Mouse (Mus musculus) small intestine, adult 2 months (tissue): ENCODE measurements around the gene Plod1. TPM values are rescaled to one million over a fixed set of nuclear protein-coding genes. Genes with fewer than 3 reads are reported as not detected.

ENCODE experiments used
- H3K27ac ChIP-seq: fragments of 200-500 bp; 2 replicates; pipeline ENCODE4 v1.5.1; 2012; ENCODE audit warnings: low read depth, low read length, control low read depth, inconsistent platforms; ENCODE audit not compliant: insufficient read depth
- H3K27me3 ChIP-seq: fragments of 200-500 bp; 2 replicates; pipeline ENCODE4 v1.6.1; 2012; ENCODE audit warnings: mild to moderate bottlenecking, moderate library complexity, low read length, inconsistent platforms; ENCODE audit not compliant: control insufficient read depth, insufficient read depth
- H3K36me3 ChIP-seq: fragments of 200-500 bp; 2 replicates; pipeline ENCODE4 v1.6.1; 2012; ENCODE audit warnings: mild to moderate bottlenecking, low read length, control low read depth, inconsistent platforms; ENCODE audit not compliant: control insufficient read depth, insufficient read depth
- H3K4me1 ChIP-seq: fragments of 200-500 bp; 2 replicates; pipeline ENCODE4 v1.6.1; 2012; ENCODE audit warnings: low read length, inconsistent platforms, mixed read lengths; ENCODE audit not compliant: control insufficient read depth, insufficient read depth, insufficient read length
- H3K4me3 ChIP-seq: fragments of 200-500 bp; 2 replicates; pipeline ENCODE4 v1.5.1; 2012; ENCODE audit warnings: low read depth, mild to moderate bottlenecking, control low read depth, inconsistent platforms, low read length, moderate library complexity
- CTCF ChIP-seq: fragments of 200-500 bp; IDR thresholded peaks from 2 replicates; pipeline ENCODE4 v1.5.1; 2012; ENCODE audit warnings: low read depth, mild to moderate bottlenecking, control low read depth, inconsistent platforms, low read length, moderate library complexity, mixed read lengths; ENCODE audit not compliant: insufficient replicate concordance, insufficient read length; ENCODE audit errors: extremely low read depth
- POLR2A ChIP-seq: fragments of 200-500 bp; IDR thresholded peaks from 2 replicates; pipeline ENCODE4 v1.6.1; 2012; ENCODE audit warnings: low read depth, mild to moderate bottlenecking, control low read depth, inconsistent platforms, low read length, moderate library complexity
- WGBS: fragments of 180-500 bp; shearing (Covaris S2); methylation state at CpG from one replicate; pipeline ENCODE4 v1.1.7; 2018; 5-methylcytosine and 5-hydroxymethylcytosine counted together
- polyA plus RNA-seq: library from polyadenylated mRNA; depleted of rRNA; stranded (reverse); fragments of >200 nt; gene quantifications from 2 replicates; pipeline ENCODE4 v1.2.3, GENCODE M21; 2012

Gene Plod1
- polyA plus RNA-seq, 1 experiment = 18.8 TPM

DNA sequence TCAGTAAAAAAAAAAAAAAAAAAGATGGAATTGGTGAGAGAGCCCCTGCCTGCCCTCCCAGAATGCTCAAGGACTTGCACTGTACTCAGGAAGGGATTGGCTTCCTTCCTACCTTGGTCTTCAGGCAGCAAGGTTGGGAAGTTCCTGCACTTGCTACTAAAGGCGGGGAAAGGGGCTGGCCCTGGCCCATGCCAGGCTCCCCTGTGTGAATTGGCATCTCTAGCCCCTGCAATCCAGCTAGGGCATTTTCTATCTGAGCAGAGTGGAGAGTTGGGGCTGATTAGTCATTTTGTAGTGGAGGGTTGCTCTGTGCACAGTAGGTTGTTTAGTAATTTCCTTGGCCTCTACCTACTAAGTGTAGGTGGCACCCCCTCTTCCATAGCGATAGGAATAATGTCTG, 32.2 kb upstream of the Plod1 start:
- 75% methylated on average over 2 of the region's 2 CpGs for WGBS
- Histone ChIP-seq H3K27me3 (no peaks in the 10 kb centered on the region; the same call in 1 of the 2 replicates), H3K4me1 (no peaks in the 10 kb centered on the region), H3K36me3 (no peaks in the 10 kb centered on the region), H3K27ac (no peak overlapping the region), H3K4me3 (no peak overlapping the region)
- no peak for TF ChIP-seq CTCF
- TF ChIP-seq POLR2A = no peak

DNA sequence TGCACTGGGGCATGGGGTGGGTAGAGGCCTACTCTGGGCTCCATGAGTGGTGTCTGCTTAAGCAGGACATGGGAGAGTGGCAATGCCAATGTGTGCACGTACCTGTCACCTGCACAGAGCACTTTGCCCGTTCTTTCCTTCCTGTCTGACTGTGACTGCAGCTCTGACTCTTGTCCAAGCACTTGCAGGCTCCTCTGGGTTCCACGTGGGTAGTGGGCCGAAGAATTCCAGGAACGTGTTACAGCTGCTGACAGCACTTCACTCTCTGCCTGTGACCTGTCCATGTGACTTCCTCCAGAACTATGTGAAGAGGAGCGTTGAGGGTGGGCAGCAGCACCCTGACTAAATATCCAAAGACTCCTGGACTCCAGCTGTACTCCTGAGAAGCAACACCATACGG, 29.1 kb upstream of the Plod1 start:
- no peak for TF ChIP-seq POLR2A
- no peak for TF ChIP-seq CTCF
- 54% methylated on average over 7 of the region's 7 CpGs for WGBS

DNA sequence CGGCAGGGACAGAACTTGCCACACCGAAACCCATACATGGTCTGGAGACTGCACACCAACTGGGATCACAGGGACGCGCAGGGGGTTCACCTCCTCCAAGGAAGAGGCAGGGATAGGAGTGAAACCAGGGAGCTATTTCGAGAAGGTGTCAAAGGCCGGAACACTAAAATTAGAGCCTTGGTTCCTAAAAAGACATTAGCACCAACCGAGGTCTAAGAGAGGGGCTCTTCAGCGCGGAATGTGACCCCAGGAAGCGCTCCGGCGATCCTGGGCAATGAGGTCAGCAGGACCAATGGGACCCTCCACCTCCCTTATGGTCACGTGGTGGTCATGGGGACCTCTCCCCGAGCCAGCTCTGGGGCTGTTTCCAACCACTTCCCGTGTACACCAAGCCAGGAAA, 27.1 kb upstream of the Plod1 start:
- H3K36me3 ChIP-seq = no peaks in the 10 kb centered on the region
- no peak overlapping the region for H3K4me3 ChIP-seq
- TF ChIP-seq CTCF = no peak
- TF ChIP-seq POLR2A = no peak
- no peaks in the 10 kb centered on the region for H3K4me1 ChIP-seq
- no peak overlapping the region for H3K27ac ChIP-seq
- WGBS = 84% methylated on average over 15 of the region's 15 CpGs
- H3K27me3 ChIP-seq = no peaks in the 10 kb centered on the region; the same call in 1 of the 2 replicates

More for the DNA sequence above, 29.1 kb upstream of the Plod1 start:
- Histone ChIP-seq H3K36me3 (no peaks in the 10 kb centered on the region), H3K27ac (no peak overlapping the region), H3K27me3 (no peaks in the 10 kb centered on the region; the same call in 1 of the 2 replicates), H3K4me3 (no peak overlapping the region), H3K4me1 (no peaks in the 10 kb centered on the region)

DNA sequence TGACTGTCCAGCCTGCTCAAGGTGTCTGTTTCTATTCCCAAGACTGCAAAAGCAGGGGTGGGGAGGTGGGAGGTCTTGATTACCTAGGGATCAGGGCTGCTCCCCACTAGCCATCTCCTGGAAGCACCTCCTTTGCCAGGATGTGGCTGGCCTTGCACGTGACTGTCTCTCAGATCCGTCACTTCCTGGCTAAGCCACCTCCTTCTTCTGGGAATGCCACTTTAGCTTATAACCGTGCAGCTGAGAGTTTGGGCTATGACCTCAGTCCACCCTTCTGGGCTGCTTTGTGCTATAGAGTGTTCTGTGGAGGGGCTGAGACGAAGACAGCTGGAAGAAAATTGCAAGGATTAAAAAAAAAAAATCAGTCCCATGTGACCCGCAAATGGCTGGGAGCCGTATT, 26.2 kb upstream of the Plod1 start:
- TF ChIP-seq CTCF (no peak), POLR2A (no peak)
- no peak overlapping the region for H3K27ac ChIP-seq
- no peaks in the 10 kb centered on the region for H3K36me3 ChIP-seq
- 47% methylated on average over 6 of the region's 6 CpGs for WGBS
- H3K4me3 ChIP-seq = no peak overlapping the region
- H3K4me1 ChIP-seq = no peaks in the 10 kb centered on the region
- H3K27me3 ChIP-seq = no peaks in the 10 kb centered on the region; the same call in 1 of the 2 replicates

DNA sequence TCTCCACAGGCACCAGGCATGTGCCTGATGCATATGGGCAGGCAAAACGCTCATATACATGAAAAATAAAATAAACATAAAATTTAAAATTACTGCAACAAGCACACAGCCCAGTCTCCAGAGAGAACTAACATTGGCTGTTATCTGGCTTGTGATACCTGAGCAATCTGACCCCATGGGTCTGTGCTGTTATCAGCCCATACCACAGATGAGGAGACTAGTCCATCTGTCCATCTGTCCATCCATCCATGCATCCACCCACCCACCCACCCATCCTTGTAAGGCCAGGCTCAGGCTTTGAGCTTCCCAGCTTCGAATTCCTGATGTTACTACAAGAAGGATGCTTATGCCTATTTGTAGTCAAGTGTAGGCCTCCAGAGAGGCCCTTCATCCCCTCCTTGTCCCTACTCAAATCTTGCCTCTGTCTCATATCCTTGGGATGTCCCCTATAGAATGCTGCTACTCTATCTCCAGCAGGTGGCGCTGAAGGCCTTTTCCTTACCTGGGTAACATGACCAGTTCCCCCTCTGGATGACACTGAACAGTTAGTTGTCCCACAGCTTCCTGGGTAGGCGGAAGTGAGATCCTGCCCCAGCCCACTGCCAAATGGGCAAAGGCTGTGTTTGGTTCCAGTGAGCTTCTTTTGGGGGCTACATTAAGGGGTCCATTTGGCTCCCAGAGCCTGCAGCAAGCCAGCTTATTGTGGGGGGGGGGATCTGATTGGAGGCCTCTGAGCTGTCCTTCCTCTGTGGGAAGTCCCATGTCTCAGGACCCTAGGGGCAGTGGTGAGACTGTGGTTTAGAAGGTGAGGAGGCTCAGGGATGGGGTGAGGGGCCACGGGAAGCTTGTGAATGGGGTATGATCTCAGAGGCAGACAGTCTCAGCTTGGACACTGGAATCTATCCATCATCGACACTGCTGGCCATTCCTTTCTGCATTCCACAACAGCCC, 23.6 kb upstream of the Plod1 start:
- whole genome bisulfite sequencing = 28% methylated on average over 6 of the region's 6 CpGs
- Histone ChIP-seq H3K27ac (no peak overlapping the region), H3K36me3 (no peaks in the 10 kb centered on the region), H3K4me1 (no peaks in the 10 kb centered on the region), H3K4me3 (no peak overlapping the region), H3K27me3 (no peaks in the 10 kb centered on the region)
- TF ChIP-seq CTCF (peak; percentile 65; the same call in 1 of the 2 replicates), POLR2A (no peak)

DNA sequence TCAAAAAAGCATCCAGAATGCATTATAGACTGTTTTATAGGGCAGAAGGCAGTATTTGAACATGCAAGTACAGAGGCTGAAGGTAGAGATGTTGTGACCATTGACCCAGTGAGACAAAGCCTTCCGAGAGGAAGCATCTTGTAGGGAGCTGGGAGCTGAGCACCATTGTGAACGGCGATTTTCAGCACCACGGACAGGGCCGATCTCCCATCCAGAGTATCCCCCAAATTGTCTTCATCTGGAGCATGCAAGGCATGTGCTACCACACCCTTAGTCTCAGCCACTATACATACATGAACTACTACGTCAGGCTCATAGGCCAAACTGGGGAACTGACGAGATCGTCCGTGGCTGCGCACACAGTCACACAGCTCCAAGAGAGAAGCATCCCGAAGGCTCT, 20.6 kb upstream of the Plod1 start:
- H3K27ac ChIP-seq = no peak overlapping the region
- TF ChIP-seq POLR2A (no peak), CTCF (no peak)
- 39% methylated on average over 11 of the region's 11 CpGs for WGBS

DNA sequence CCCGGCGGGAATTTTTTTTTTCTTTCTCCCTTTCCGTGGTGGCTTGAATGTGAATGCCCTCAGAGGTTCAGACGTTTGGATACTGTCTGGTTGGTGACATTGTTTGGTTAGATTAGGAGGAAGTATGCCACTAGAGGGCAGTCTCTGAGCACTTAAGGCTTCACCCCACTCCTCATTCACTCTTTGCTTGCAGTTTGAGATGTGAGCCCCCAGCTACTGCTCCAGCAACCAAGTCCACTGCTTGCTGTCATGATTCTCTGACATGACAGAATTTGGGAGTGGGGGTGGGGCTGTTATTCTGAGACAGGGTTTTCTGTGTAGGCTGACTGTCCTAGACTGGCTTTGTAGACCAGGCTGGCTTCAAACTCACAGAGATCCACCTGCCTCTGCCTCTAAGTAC, 17.0 kb upstream of the Plod1 start:
- Histone ChIP-seq H3K27ac (no peak overlapping the region), H3K36me3 (peaks cover 11% of the 10 kb centered on the region), H3K4me3 (no peak overlapping the region), H3K27me3 (no peaks in the 10 kb centered on the region), H3K4me1 (no peaks in the 10 kb centered on the region)
- TF ChIP-seq CTCF = peak; percentile 46; the same call in 1 of the 2 replicates
- no peak for TF ChIP-seq POLR2A
- WGBS = 15% methylated on average over 4 of the region's 4 CpGs

More for the DNA sequence above, 20.6 kb upstream of the Plod1 start:
- Histone ChIP-seq H3K4me1 (no peaks in the 10 kb centered on the region), H3K27me3 (no peaks in the 10 kb centered on the region), H3K4me3 (no peak overlapping the region), H3K36me3 (peaks cover under 1% of the 10 kb centered on the region)

DNA sequence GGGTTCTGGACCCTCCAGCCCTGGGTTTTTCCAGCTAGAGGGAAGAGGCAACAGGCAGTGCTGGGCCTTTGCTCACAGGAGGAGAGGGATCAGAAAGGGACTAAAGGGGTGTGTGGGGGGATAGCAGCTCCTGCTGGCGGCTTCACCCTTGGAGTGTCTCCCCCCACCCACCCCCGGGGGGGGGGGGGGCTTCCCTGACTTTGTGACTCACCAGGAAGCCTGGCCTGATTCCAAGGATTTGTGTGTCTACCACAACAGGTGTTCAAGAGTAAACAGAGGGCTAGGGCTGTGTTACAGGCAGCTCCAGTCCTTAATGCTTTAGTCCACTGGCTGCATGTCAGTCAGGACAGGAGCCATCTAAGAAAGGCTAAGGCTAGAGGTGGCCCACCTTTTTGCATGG, 10.9 kb upstream of the Plod1 start:
- H3K27me3 ChIP-seq = no peaks in the 10 kb centered on the region
- H3K4me1 ChIP-seq = peaks cover 18% of the 10 kb centered on the region
- TF ChIP-seq POLR2A = no peak
- no peak overlapping the region for H3K4me3 ChIP-seq
- peaks cover 53% of the 10 kb centered on the region for H3K36me3 ChIP-seq
- no peak overlapping the region for H3K27ac ChIP-seq
- 18% methylated on average over 2 of the region's 2 CpGs for WGBS
